Mouse (Mus musculus) C2C12 (cell line): ENCODE data around the gene Rnf5.

Source experiments
- CEBPB ChIP-seq: IDR thresholded peaks from one replicate; pipeline ENCODE4 v1.6.1; 2011; ENCODE audit warnings: low read depth, mild to moderate bottlenecking, control low read depth, moderate library complexity
- CTCF ChIP-seq: IDR thresholded peaks from one replicate; pipeline ENCODE4 v1.5.1; 2011; ENCODE audit not compliant: control insufficient read depth, insufficient read depth, insufficient read length
- FOSL1 ChIP-seq: IDR thresholded peaks from one replicate; pipeline ENCODE4 v1.8.0; 2011; ENCODE audit warnings: mild to moderate bottlenecking, low read length; ENCODE audit not compliant: poor library complexity, insufficient read depth, severe bottlenecking
- MAX ChIP-seq: IDR thresholded peaks from one replicate; pipeline ENCODE4 v1.6.1; 2011; ENCODE audit warnings: mild to moderate bottlenecking, control low read depth
- MYOD1 ChIP-seq: IDR thresholded peaks from one replicate; pipeline ENCODE4 v1.6.1; 2011; ENCODE audit warnings: low read depth; ENCODE audit not compliant: control insufficient read depth, insufficient read length
- MYOG ChIP-seq: IDR thresholded peaks from one replicate; pipeline ENCODE4 v1.6.1; 2011; ENCODE audit not compliant: control insufficient read depth, insufficient read length; ENCODE audit errors: extremely low read depth
- USF1 ChIP-seq: IDR thresholded peaks from one replicate; pipeline ENCODE4 v1.6.1; 2011; ENCODE audit warnings: low read depth, mild to moderate bottlenecking, control low read depth, moderate library complexity

GRCm38 (mm10) chr17:34578070-34578469 lies 25.4 kb downstream of the Rnf5 start:
- TF ChIP-seq CTCF (no peak), USF1 (no peak), FOSL1 (no peak), CEBPB (no peak), MAX (no peak), MYOD1 (no peak), MYOG (no peak)
